Mouse (Mus musculus) megakaryocyte, embryonic 14.5 days (primary cell): ENCODE measurements at regions not wholly inside any gene's neighbourhood (a gene's known extent, or its start where the extent isn't known, plus 50 kb on each side); places are given as distances from the start of the nearest gene placed in this dataset.

Source experiments
- FLI1 ChIP-seq: IDR thresholded peaks from 2 replicates; pipeline ENCODE4 v1.6.1; 2012; ENCODE audit warnings: low read length, inconsistent platforms, mixed read lengths
- GATA1 ChIP-seq: IDR thresholded peaks from 3 replicates; pipeline ENCODE4 v1.6.1; 2012; ENCODE audit warnings: mixed read lengths, low read length, inconsistent platforms, borderline replicate concordance

DNA sequence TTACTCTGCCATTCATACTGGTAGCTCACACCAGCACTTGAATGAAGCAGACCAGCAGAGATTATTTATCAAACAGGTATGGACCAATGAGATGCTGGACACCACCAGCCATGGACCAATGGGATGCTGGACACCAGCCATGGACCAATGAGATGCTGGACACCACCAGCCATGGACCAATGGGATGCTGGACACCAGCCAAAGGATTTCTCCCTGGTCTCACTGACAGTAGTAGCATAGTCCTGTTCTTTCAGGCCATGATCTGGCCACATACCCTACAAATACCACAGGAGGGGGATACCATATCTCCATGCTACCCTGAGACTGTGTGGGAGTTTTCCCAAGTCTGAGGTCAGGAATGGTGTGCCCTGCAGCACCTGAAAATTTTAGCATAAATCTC is 98.0 kb upstream of the Mgmt start:
- TF ChIP-seq FLI1 (no peak), GATA1 (no peak)
